Mouse (Mus musculus): ENCODE measurements around the gene Tex44.

DNA sequence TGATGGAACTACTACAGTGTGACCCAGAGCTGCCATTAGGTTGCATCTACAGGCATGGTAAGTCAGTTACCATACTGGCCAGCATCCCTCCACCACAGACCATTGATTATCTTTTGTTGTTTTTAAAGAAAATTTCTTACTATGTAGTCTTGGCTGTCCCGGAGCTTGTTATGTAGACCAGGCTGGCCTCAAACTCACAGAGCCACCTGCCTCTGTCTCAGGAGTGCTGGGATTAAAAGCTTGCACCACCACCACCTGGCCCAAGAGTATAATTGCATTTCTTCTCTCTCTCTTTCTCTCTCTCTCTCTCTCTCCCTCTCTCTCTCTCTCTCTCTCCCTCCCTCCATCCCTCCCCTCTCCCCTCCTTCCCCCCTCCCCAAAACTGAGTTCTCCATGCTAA, 1.8 kb upstream of the Tex44 start:
- TF ChIP-seq CTCF (IDR thresholded peaks at IDR 0.05; ENCODE audit: borderline replicate concordance, control insufficient read depth, extremely low read depth, insufficient read depth, low read length, poor library complexity), result no peak
- no peak for TF ChIP-seq POLR2A (IDR thresholded peaks at IDR 0.05; ENCODE audit: control insufficient read depth, extremely low read depth, insufficient read depth, low read length, poor library complexity)

All from thymus, adult 2 months (tissue).